Mouse (Mus musculus) heart, postnatal 0 days (tissue): Measurements from ENCODE around the gene Ccm2.

Experiments used
- CTCF ChIP-seq: IDR thresholded peaks from 2 replicates; pipeline ENCODE4 v1.5.1; 2016; ENCODE audit warnings: antibody characterized with exemption, control low read depth, low read depth
- EP300 ChIP-seq: IDR thresholded peaks from 2 replicates; pipeline ENCODE4 v1.6.1; 2016; ENCODE audit warnings: antibody characterized with exemption, low read depth

- TF ChIP-seq CTCF, result no peak
- no peak for TF ChIP-seq EP300
Measured at GRCm38 (mm10) chr11:6597523-6597922, 50.8 kb downstream of the Ccm2 start.
